Mouse (Mus musculus) naive thymus-derived CD4-positive, alpha-beta T cell, adult 2 months (primary cell): ENCODE data around the gene A030003K21Rik.

Experiments
- DNase-seq: peaks from one replicate; pipeline ENCODE4 v3.0.0-alpha.2; 2011; ENCODE audit warnings: low read depth

The A030003K21Rik gene

GRCm38 (mm10) chr1:82913025-82913424 is 30.2 kb downstream of the A030003K21Rik start, which contains the start of gene A030005L19Rik:
Gene A030005L19Rik, plus strand, starts transcription at chr1:82913325.
- no peak for DNase-seq

- no peak for DNase-seq
Observed at GRCm38 (mm10) chr1:82905886-82906285, 37.3 kb downstream of the A030003K21Rik start.

DNA sequence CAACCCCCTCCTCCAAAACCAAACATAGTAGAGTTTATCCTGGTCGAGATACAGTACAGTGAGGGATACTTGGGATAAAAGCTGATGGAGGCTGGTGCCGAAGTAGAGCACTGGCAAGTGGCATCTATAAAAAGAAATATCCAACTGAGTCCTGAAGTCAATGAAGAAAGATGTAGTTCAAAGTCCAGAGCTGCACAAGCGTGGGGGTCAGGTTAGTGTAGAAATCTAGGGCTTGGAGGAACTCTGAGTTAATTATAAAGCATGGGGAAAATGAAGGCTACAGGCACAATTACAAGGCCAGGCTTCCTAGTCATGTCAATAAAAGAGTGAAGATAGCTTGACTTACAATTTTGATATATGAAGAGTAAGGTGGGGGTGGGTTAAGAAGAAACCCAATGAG is 42.0 kb downstream of the A030003K21Rik start:
- DNase-seq: no peak

- DNase-seq: peak; percentile 80
Observed at GRCm38 (mm10) chr1:82900567-82900966, 42.6 kb downstream of the A030003K21Rik start.

GRCm38 (mm10) chr1:82893269-82893668 is 49.9 kb downstream of the A030003K21Rik start:
- peak; percentile 27 for DNase-seq
